22 mouse cellular contexts compared by ENCODE assay signal in genomic region chr8:92130025-92130557, GRCm38 (mm10).
DNase-seq lines count a peak whose midpoint lies in the region; ATAC-seq and TF ChIP-seq lines count a peak whose summit lies in the region.
"Had no signal": no experiment of that assay in that cellular context is flagged by ENCODE, and none has a peak within 500 bp of the region (broad histone marks: within the 10 kb centered on the region; RNA-seq: fewer than 3 reads in every experiment).

No protein-coding gene starts in this region.

- 42% methylated on average over 8 of the region's 8 CpGs for WGBS in embryonic facial prominence, embryonic 14.5 days
- WGBS in embryonic facial prominence, embryonic 10.5 days, result 61% methylated on average over 8 of the region's 8 CpGs
- 25% methylated on average over 8 of the region's 8 CpGs for WGBS in stomach, embryonic 14.5 days
- WGBS in stomach, postnatal 0 days, result 21% methylated on average over 8 of the region's 8 CpGs
- 90% methylated on average over 8 of the region's 8 CpGs for WGBS in thymus, adult 2 months

- peaks cover 14% of the 10 kb centered on the region; the same call in 1 of the 2 replicates for H3K27me3 ChIP-seq in embryonic facial prominence, embryonic 14.5 days (replicated peaks; ENCODE audit: control insufficient read depth, insufficient read depth, low read length)
- H3K27me3 ChIP-seq in embryonic facial prominence, embryonic 10.5 days (replicated peaks; ENCODE audit: low read depth, poor library complexity, severe bottlenecking), result peaks cover 96% of the 10 kb centered on the region
- H3K27me3 ChIP-seq in stomach, embryonic 14.5 days (ENCODE audit: control insufficient read depth, insufficient read depth, low read length), result peaks cover 24% of the 10 kb centered on the region
- no peaks in the 10 kb centered on the region; the same call in 1 of the 2 replicates for H3K27me3 ChIP-seq in stomach, postnatal 0 days (ENCODE audit: control insufficient read depth, insufficient read depth, low read length)
- no peaks in the 10 kb centered on the region for H3K27me3 ChIP-seq in thymus, adult 2 months (ENCODE audit: control insufficient read depth, insufficient read depth, low read length)
- H3K27me3 ChIP-seq: embryonic facial prominence, embryonic 15.5 days; liver, embryonic 15.5 days had no signal

- no peaks in the 10 kb centered on the region for H3K9me3 ChIP-seq in embryonic facial prominence, embryonic 14.5 days (ENCODE audit: control insufficient read depth, low read length)
- no peaks in the 10 kb centered on the region for H3K9me3 ChIP-seq in embryonic facial prominence, embryonic 10.5 days
- H3K9me3 ChIP-seq in stomach, embryonic 14.5 days (ENCODE audit: control insufficient read depth, low read depth, low read length), result no peaks in the 10 kb centered on the region
- H3K9me3 ChIP-seq in stomach, postnatal 0 days (ENCODE audit: control insufficient read depth, low read length), result no peaks in the 10 kb centered on the region
- H3K9me3 ChIP-seq: embryonic facial prominence, embryonic 15.5 days; forebrain, embryonic 13.5 days; limb, embryonic 12.5 days; liver, embryonic 15.5 days; midbrain, embryonic 15.5 days had no signal

- H3K4me2 ChIP-seq in embryonic facial prominence, embryonic 14.5 days (ENCODE audit: low read depth, low read length), result no peak overlapping the region
- no peak overlapping the region for H3K4me2 ChIP-seq in stomach, embryonic 14.5 days (replicated peaks; ENCODE audit: low read depth, low read length)
- H3K4me2 ChIP-seq in stomach, postnatal 0 days (replicated peaks; ENCODE audit: low read depth), result no peak overlapping the region
- H3K4me2 ChIP-seq: embryonic facial prominence, embryonic 15.5 days; forebrain, embryonic 13.5 days; heart, embryonic 11.5 days; hindbrain, embryonic 14.5 days; limb, embryonic 12.5 days; liver, embryonic 15.5 days; midbrain, embryonic 15.5 days had no signal

- no peak overlapping the region for H3K9ac ChIP-seq in embryonic facial prominence, embryonic 14.5 days (ENCODE audit: low read depth, low read length)
- no peak overlapping the region for H3K9ac ChIP-seq in stomach, embryonic 14.5 days (replicated peaks; ENCODE audit: low read depth, low read length)
- H3K9ac ChIP-seq in stomach, postnatal 0 days (ENCODE audit: low read length), result no peak overlapping the region
- H3K9ac ChIP-seq: embryonic facial prominence, embryonic 15.5 days; forebrain, embryonic 13.5 days; hindbrain, embryonic 14.5 days; limb, embryonic 12.5 days; liver, embryonic 15.5 days; midbrain, embryonic 15.5 days had no signal

- no peak overlapping the region for H3K27ac ChIP-seq in embryonic facial prominence, embryonic 14.5 days (replicated peaks; ENCODE audit: low read depth, low read length)
- no peak overlapping the region for H3K27ac ChIP-seq in embryonic facial prominence, embryonic 10.5 days (replicated peaks)
- no peak overlapping the region for H3K27ac ChIP-seq in stomach, embryonic 14.5 days (ENCODE audit: low read length)
- H3K27ac ChIP-seq in stomach, postnatal 0 days (replicated peaks), result no peak overlapping the region
- H3K27ac ChIP-seq in thymus, adult 2 months (ENCODE audit: control insufficient read depth, insufficient read depth, low read length), result no peak overlapping the region
- H3K27ac ChIP-seq: embryonic facial prominence, embryonic 15.5 days; forebrain, embryonic 13.5 days; hindbrain, embryonic 14.5 days; kidney, postnatal 0 days; limb, embryonic 12.5 days; liver, embryonic 15.5 days; macrophage; midbrain, embryonic 15.5 days had no signal

- no peak for TF ChIP-seq POLR2A in thymus, adult 2 months (IDR thresholded peaks at IDR 0.05; ENCODE audit: control insufficient read depth, extremely low read depth, insufficient read depth, low read length, poor library complexity)

- DNase-seq in embryonic facial prominence, embryonic 14.5 days (ENCODE audit: low spot score), result peak; percentile 43
- DNase-seq in embryonic facial prominence, embryonic 10.5 days (ENCODE audit: low spot score), result no peak
- DNase-seq in kidney, postnatal 4 days, result peak; percentile 14 to 27
- DNase-seq in kidney, adult 8-10 months, result no peak
- no peak for DNase-seq in stomach, postnatal 0 days (ENCODE audit: low spot score)
- no peak for DNase-seq in thymus, adult 2 months
- DNase-seq: adrenal gland, postnatal 14 days; cerebellum, adult 11 months; gastrocnemius, postnatal 14 days; heart, postnatal 36 days; kidney, adult 18-20 months; thymus, postnatal 25 days had no signal

- no peak for TF ChIP-seq CTCF in stomach, postnatal 0 days (IDR thresholded peaks at IDR 0.05; ENCODE audit: low read depth)
- no peak for TF ChIP-seq CTCF in thymus, adult 2 months (IDR thresholded peaks at IDR 0.05; ENCODE audit: borderline replicate concordance, control insufficient read depth, extremely low read depth, insufficient read depth, low read length, poor library complexity)

- no peaks in the 10 kb centered on the region for H3K36me3 ChIP-seq in embryonic facial prominence, embryonic 14.5 days (ENCODE audit: control insufficient read depth, insufficient read depth, low read length)
- H3K36me3 ChIP-seq in embryonic facial prominence, embryonic 10.5 days (replicated peaks), result no peaks in the 10 kb centered on the region
- H3K36me3 ChIP-seq in stomach, embryonic 14.5 days (ENCODE audit: control insufficient read depth, insufficient read depth, low read length), result no peaks in the 10 kb centered on the region
- no peaks in the 10 kb centered on the region for H3K36me3 ChIP-seq in stomach, postnatal 0 days (ENCODE audit: control insufficient read depth, insufficient read depth, low read length)
- H3K36me3 ChIP-seq in thymus, adult 2 months (ENCODE audit: control insufficient read depth, insufficient read depth, low read length), result no peaks in the 10 kb centered on the region
- H3K36me3 ChIP-seq: embryonic facial prominence, embryonic 15.5 days; limb, embryonic 12.5 days; liver, embryonic 15.5 days; midbrain, embryonic 15.5 days had no signal

- ATAC-seq in embryonic facial prominence, embryonic 14.5 days (ENCODE audit: low read depth), result no peak
- ATAC-seq in stomach, embryonic 14.5 days (ENCODE audit: insufficient number of reproducible peaks, insufficient read depth, low FRiP score, low read depth), result peak; percentile 44; the same call in 1 of the 2 replicates
- no peak for ATAC-seq in stomach, postnatal 0 days (ENCODE audit: low FRiP score, low TSS enrichment)
- ATAC-seq: forebrain, embryonic 13.5 days; midbrain, embryonic 15.5 days had no signal

- H3K4me1 ChIP-seq in embryonic facial prominence, embryonic 14.5 days (ENCODE audit: control insufficient read depth, insufficient read depth, low read length), result peaks cover 13% of the 10 kb centered on the region
- H3K4me1 ChIP-seq in embryonic facial prominence, embryonic 10.5 days, result peaks cover 47% of the 10 kb centered on the region
- peaks cover 15% of the 10 kb centered on the region; the same call in 1 of the 2 replicates for H3K4me1 ChIP-seq in stomach, embryonic 14.5 days (ENCODE audit: control insufficient read depth, insufficient read depth, low read length)
- H3K4me1 ChIP-seq in stomach, postnatal 0 days (replicated peaks; ENCODE audit: control insufficient read depth, insufficient read depth), result no peaks in the 10 kb centered on the region
- no peaks in the 10 kb centered on the region for H3K4me1 ChIP-seq in thymus, adult 2 months (replicated peaks; ENCODE audit: control insufficient read depth, insufficient read depth, low read length)
- H3K4me1 ChIP-seq: embryonic facial prominence, embryonic 15.5 days; liver, embryonic 15.5 days had no signal

- H3K4me3 ChIP-seq in embryonic facial prominence, embryonic 14.5 days (ENCODE audit: low read depth, low read length), result no peak overlapping the region
- H3K4me3 ChIP-seq in embryonic facial prominence, embryonic 10.5 days, result no peak overlapping the region
- H3K4me3 ChIP-seq in stomach, embryonic 14.5 days (ENCODE audit: low read depth, low read length), result no peak overlapping the region
- H3K4me3 ChIP-seq in stomach, postnatal 0 days (ENCODE audit: low read depth, low read length), result no peak overlapping the region
- no peak overlapping the region for H3K4me3 ChIP-seq in thymus, adult 2 months (ENCODE audit: control insufficient read depth, insufficient read depth, low read length)
- H3K4me3 ChIP-seq: embryonic facial prominence, embryonic 15.5 days; forebrain, embryonic 13.5 days; limb, embryonic 12.5 days; liver, embryonic 15.5 days; midbrain, embryonic 15.5 days had no signal

- no peak for TF ChIP-seq EP300 in stomach, postnatal 0 days (optimal IDR thresholded peaks at IDR 0.05)

Comparison
In these comparisons a context has a peak if more than half of its experiments do, and no peak if none do; other contexts are left out.
1. DNase-seq: peak in embryonic facial prominence, embryonic 14.5 days (single experiment) and kidney, postnatal 4 days (2 of 2); none in embryonic facial prominence, embryonic 10.5 days (single experiment), kidney, adult 8-10 months (0 of 2), stomach, postnatal 0 days (single experiment) and thymus, adult 2 months (single experiment).